Mouse (Mus musculus): ENCODE data around the gene Map3k5.

GRCm38 (mm10) chr10:20045733-20046495 is 111.6 kb downstream of the Map3k5 start:
- TF ChIP-seq CTCF (IDR thresholded peaks at IDR 0.05; ENCODE audit: insufficient read depth, low read length): no peak
- TF ChIP-seq POLR2A (IDR thresholded peaks at IDR 0.05; ENCODE audit: borderline replicate concordance, extremely low read depth, low read depth, low read length): no peak

Data from lung, adult 2 months (tissue).